Mouse (Mus musculus) left cerebral cortex, postnatal 10 days (tissue): Measurements from ENCODE around the gene Slc7a6. TPM values are rescaled to one million over a fixed set of nuclear protein-coding genes. Genes with fewer than 3 reads are reported as not detected.
"Not testable (repeated sequence)": the region's sequence is repeated elsewhere in the genome, so short reads cannot be mapped to it uniquely, and the experiment has no call there.

Source experiments
- DNase-seq, 2 experiments: peaks; one replicate each; pipeline ENCODE4 v3.0.0; 2021 to 2022; ENCODE audit warnings: low spot score in 2 of 2, mixed read lengths in 1 of 2; ENCODE audit errors: extremely low spot score in 1 of 2
- intact Hi-C: fragments of 180-260 bp; cut with DNase I; formaldehyde crosslinking; loops from one replicate; pipeline ENCODE4 v1.15.1; 2025
- total RNA-seq, 2 experiments: library from RNA; stranded (reverse); gene quantifications; 2 replicates each; pipeline ENCODE4 v1.2.3; 2021

Slc7a6 gene
- total RNA-seq, 2 experiments from 2014 or later, result 28.5 to 29.2 TPM

GRCm38 (mm10) chr8:106169934-106170480 lies 1.4 kb downstream of the Slc7a6 start:
- intact Hi-C loops, result no loop called here
- DNase-seq, result no peak

GRCm38 (mm10) chr8:106173566-106173965 lies 4.9 kb downstream of the Slc7a6 start:
- no peak for DNase-seq

GRCm38 (mm10) chr8:106176891-106177290 lies 8.2 kb downstream of the Slc7a6 start:
- intact Hi-C loops, result no loop called here
- no peak for DNase-seq

More at GRCm38 (mm10) chr8:106173566-106173965, 4.9 kb downstream of the Slc7a6 start:
- intact Hi-C loops, result no loop called here

GRCm38 (mm10) chr8:106177594-106177993 lies 8.9 kb downstream of the Slc7a6 start:
- intact Hi-C loops, result no loop called here
- no peak for DNase-seq

GRCm38 (mm10) chr8:106178428-106178827 lies 9.8 kb downstream of the Slc7a6 start:
- intact Hi-C loops, result no loop called here
- DNase-seq, result no peak

GRCm38 (mm10) chr8:106185628-106186270 lies 17.1 kb downstream of the Slc7a6 start:
- no peak for DNase-seq
- intact Hi-C loops, result no loop called here

- intact Hi-C loops, result no loop called here
- DNase-seq, result no peak
These were observed 17.7 kb downstream of the Slc7a6 start for GRCm38 (mm10) chr8:106186394-106186793.

- no peak for DNase-seq
- intact Hi-C loops, result no loop called here
These were observed 20.5 kb downstream of the Slc7a6 start for GRCm38 (mm10) chr8:106189162-106189561.

- no peak for DNase-seq
- intact Hi-C loops, result no loop called here
These were observed 23.0 kb downstream of the Slc7a6 start for GRCm38 (mm10) chr8:106191639-106192038.

- DNase-seq, result no peak
- intact Hi-C loops, result no loop called here
These were observed 24.5 kb downstream of the Slc7a6 start for GRCm38 (mm10) chr8:106193162-106193561.

- DNase-seq, result no peak
- intact Hi-C loops, result no loop called here
These were observed 25.4 kb downstream of the Slc7a6 start for GRCm38 (mm10) chr8:106194062-106194461.

- intact Hi-C loops, result loop anchor here (5.0 kb wide), 2 partner anchors 36 to 56 kb away; no protein-coding TSS in a partner anchor
- DNase-seq, result peak in 1 of 2 experiments; percentile 30
These were observed 30.1 kb downstream of the Slc7a6 start for GRCm38 (mm10) chr8:106198741-106199140.

GRCm38 (mm10) chr8:106199596-106199995 lies 30.9 kb downstream of the Slc7a6 start:
- not testable (repeated sequence) for DNase-seq
- intact Hi-C loops, result loop anchor here (5.0 kb wide), 2 partner anchors 37 to 57 kb away; no protein-coding TSS in a partner anchor

- intact Hi-C loops, result no loop called here
These were observed 41.5 kb downstream of the Slc7a6 start for GRCm38 (mm10) chr8:106210035-106210731.

GRCm38 (mm10) chr8:106210821-106211345 lies 42.2 kb downstream of the Slc7a6 start, which contains the start of the genes Slc7a6os and Prmt7:
TSS of gene Slc7a6os (minus strand) at chr8:106210935.
TSS of gene Prmt7 (plus strand) at chr8:106210936.
- intact Hi-C loops, result no loop called here
- DNase-seq, result peak; percentile 94 to 98

More at GRCm38 (mm10) chr8:106210035-106210731, 41.5 kb downstream of the Slc7a6 start:
- DNase-seq, result peak in 1 of 2 experiments; percentile 38

- DNase-seq, result no peak
These were observed 42.8 kb downstream of the Slc7a6 start for GRCm38 (mm10) chr8:106211421-106211820.

GRCm38 (mm10) chr8:106213959-106214358 lies 45.3 kb downstream of the Slc7a6 start:
- intact Hi-C loops, result no loop called here
- DNase-seq, result no peak

More at GRCm38 (mm10) chr8:106211421-106211820, 42.8 kb downstream of the Slc7a6 start:
- intact Hi-C loops, result no loop called here

GRCm38 (mm10) chr8:106219620-106220019 lies 51.0 kb downstream of the Slc7a6 start:
- intact Hi-C loops, result loop anchor here (10.0 kb wide), 1 partner anchor 185 kb away; no protein-coding TSS in a partner anchor
- DNase-seq, result no peak

GRCm38 (mm10) chr8:106226589-106226988 lies 57.9 kb downstream of the Slc7a6 start:
- intact Hi-C loops, result loop anchor here (10.0 kb wide), 1 partner anchor 178 kb away; no protein-coding TSS in a partner anchor
- DNase-seq, result peak in 1 of 2 experiments; percentile 45
